Mouse (Mus musculus): Measurements from ENCODE around the gene B430305J03Rik. TPM values are rescaled to one million over a fixed set of nuclear protein-coding genes. Genes with fewer than 3 reads are reported as not detected.

B430305J03Rik gene
- total and polyA plus RNA-seq, 3 experiments = not detected

- H3K4me2 ChIP-seq (ENCODE audit: insufficient read depth, low read depth, poor library complexity, severe bottlenecking) = no peak overlapping the region
- H3K79me2 ChIP-seq (replicated peaks; ENCODE audit: control insufficient read depth, extremely low read depth, insufficient read depth, poor library complexity, severe bottlenecking) = no peaks in the 10 kb centered on the region
- DNase-seq (ENCODE audit: extremely low read depth) = no peak
- no peak overlapping the region for H3K4me3 ChIP-seq (replicated peaks in 1 of 3; ENCODE audit: low read depth in 2 of 3, low read length in 2 of 3, poor library complexity in 1 of 3)
- dilution Hi-C loops (cut with MboI; ENCODE audit: extremely low pct_ligation_motif_present, extremely low pct_unique_long_range_greater_than_20kb, low sequenced_read_pairs) (no loop called here), in situ Hi-C loops (cut with MboI; ENCODE audit: low pct_ligation_motif_present, low pct_unique_long_range_greater_than_20kb, low sequenced_read_pairs) (no loop called here)
- no peak overlapping the region for H3K9ac ChIP-seq (ENCODE audit: insufficient read depth, low read depth)
- H3K27ac ChIP-seq (ENCODE audit: insufficient read depth, low read depth) = no peak overlapping the region
- peaks cover 20% of the 10 kb centered on the region for H3K9me3 ChIP-seq (replicated peaks; ENCODE audit: low read length)
- H3K27me3 ChIP-seq (replicated peaks) = no peaks in the 10 kb centered on the region
- no peaks in the 10 kb centered on the region for H3K36me3 ChIP-seq (replicated peaks in 1 of 2; ENCODE audit: control insufficient read depth in 1 of 2, insufficient read depth in 1 of 2, low read length in 1 of 2)
- TF ChIP-seq ZNF384 (IDR thresholded peaks at IDR 0.05; ENCODE audit: low read depth, low read length) (no peak), SMC3 (IDR thresholded peaks at IDR 0.05; ENCODE audit: low read depth, low read length) (no peak), ETS1 (conservative IDR thresholded peaks at IDR 0.05; ENCODE audit: low read depth, low read length) (no peak), IRF4 (IDR thresholded peaks at IDR 0.05; ENCODE audit: low read depth, low read length) (no peak), MYC (IDR thresholded peaks at IDR 0.05; ENCODE audit: low read depth, low read length) (no peak), USF1 (IDR thresholded peaks at IDR 0.05; ENCODE audit: low read depth, low read length) (no peak), MAFK (IDR thresholded peaks at IDR 0.05; ENCODE audit: insufficient replicate concordance, low read length) (no peak), CHD1 (IDR thresholded peaks at IDR 0.05; ENCODE audit: low read depth, low read length) (no peak), E2F4 (IDR thresholded peaks at IDR 0.05; ENCODE audit: insufficient replicate concordance, low read depth, low read length) (no peak), GABPA (IDR thresholded peaks at IDR 0.05; ENCODE audit: insufficient replicate concordance, low read depth, low read length) (no peak), MXI1 (IDR thresholded peaks at IDR 0.05; ENCODE audit: low read depth, low read length) (no peak), ZKSCAN1 (IDR thresholded peaks at IDR 0.05; ENCODE audit: borderline replicate concordance, low read depth, low read length) (no peak), NRF1 (IDR thresholded peaks at IDR 0.05; ENCODE audit: low read depth, low read length) (no peak), KAT2A (IDR thresholded peaks at IDR 0.05; ENCODE audit: insufficient replicate concordance, low read length) (no peak), TCF12 (IDR thresholded peaks at IDR 0.05; ENCODE audit: low read depth, low read length) (no peak), BHLHE40 (IDR thresholded peaks at IDR 0.05; ENCODE audit: low read depth, low read length) (no peak)
- H3K4me1 ChIP-seq (ENCODE audit: control insufficient read depth in 1 of 2, insufficient read depth in 2 of 2) = no peaks in the 10 kb centered on the region
Observed at GRCm38 (mm10) chr3:61376001-61376400, 10.2 kb upstream of the B430305J03Rik start.

DNA sequence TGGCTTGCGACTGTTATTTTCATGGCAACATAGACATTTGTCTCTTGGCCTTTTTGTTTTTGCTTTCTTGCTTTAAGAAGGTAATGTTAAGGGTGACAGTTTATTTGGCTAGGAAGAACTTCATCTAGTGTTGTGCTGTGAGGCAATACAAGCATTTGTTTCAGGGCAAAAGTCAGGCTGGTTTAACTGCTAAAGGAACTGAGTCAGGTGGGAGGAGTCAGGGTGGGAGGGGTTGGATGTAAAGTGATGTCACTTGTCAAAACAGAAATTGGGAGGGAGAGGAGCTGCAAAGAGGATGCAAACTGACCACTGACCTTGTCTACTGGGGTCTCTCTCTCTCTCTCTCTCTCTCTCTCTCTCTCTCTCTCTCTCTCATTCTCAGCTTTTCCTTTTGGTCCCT lies 2.7 kb upstream of the B430305J03Rik start:
- no peak for DNase-seq (ENCODE audit: extremely low read depth)
- H3K27ac ChIP-seq (ENCODE audit: insufficient read depth, low read depth) = no peak overlapping the region
- no peak overlapping the region for H3K9ac ChIP-seq (ENCODE audit: insufficient read depth, low read depth)
- no peaks in the 10 kb centered on the region for H3K27me3 ChIP-seq (replicated peaks)
- no peaks in the 10 kb centered on the region for H3K4me1 ChIP-seq (ENCODE audit: control insufficient read depth in 1 of 2, insufficient read depth in 2 of 2)
- no peak overlapping the region for H3K4me2 ChIP-seq (ENCODE audit: insufficient read depth, low read depth, poor library complexity, severe bottlenecking)
- no peaks in the 10 kb centered on the region for H3K79me2 ChIP-seq (replicated peaks; ENCODE audit: control insufficient read depth, extremely low read depth, insufficient read depth, poor library complexity, severe bottlenecking)
- dilution Hi-C loops (cut with MboI; ENCODE audit: extremely low pct_ligation_motif_present, extremely low pct_unique_long_range_greater_than_20kb, low sequenced_read_pairs) = no loop called here
- H3K36me3 ChIP-seq (replicated peaks in 1 of 2; ENCODE audit: control insufficient read depth in 1 of 2, insufficient read depth in 1 of 2, low read length in 1 of 2) = no peaks in the 10 kb centered on the region
- peaks cover 39% of the 10 kb centered on the region for H3K9me3 ChIP-seq (replicated peaks; ENCODE audit: low read length)
- TF ChIP-seq SMC3 (IDR thresholded peaks at IDR 0.05; ENCODE audit: low read depth, low read length) = no peak
- TF ChIP-seq KAT2A (IDR thresholded peaks at IDR 0.05; ENCODE audit: insufficient replicate concordance, low read length) = no peak
- no peak for TF ChIP-seq ZKSCAN1 (IDR thresholded peaks at IDR 0.05; ENCODE audit: borderline replicate concordance, low read depth, low read length)
- TF ChIP-seq RCOR1 (conservative IDR thresholded peaks at IDR 0.05; ENCODE audit: low read depth, low read length) = no peak
- TF ChIP-seq RAD21 (IDR thresholded peaks at IDR 0.05; ENCODE audit: low read depth, low read length) = no peak
- H3K4me3 ChIP-seq (replicated peaks in 1 of 3; ENCODE audit: low read depth in 2 of 3, low read length in 2 of 3, poor library complexity in 1 of 3) = no peak overlapping the region
- in situ Hi-C loops (cut with MboI; ENCODE audit: low pct_ligation_motif_present, low pct_unique_long_range_greater_than_20kb, low sequenced_read_pairs) = no loop called here

Measured in CH12.LX (cell line).